9 mouse cellular contexts compared by ENCODE assay signal in genomic region chr12:102719552-102720315, GRCm38 (mm10). TPM values are rescaled to one million over a fixed set of nuclear protein-coding genes. Genes with fewer than 3 reads are reported as not detected.
DNase-seq lines count a peak whose midpoint lies in the region; ATAC-seq lines count a peak whose summit lies in the region.
"Had no signal": no experiment of that assay in that cellular context is flagged by ENCODE, and none has a peak within 500 bp of the region (broad histone marks: within the 10 kb centered on the region; RNA-seq: fewer than 3 reads in every experiment).

No protein-coding gene starts in this region.

- H3K9ac ChIP-seq in heart, embryonic 16.5 days (ENCODE audit: low read length) = no peak overlapping the region
- no peak overlapping the region for H3K9ac ChIP-seq in limb, embryonic 11.5 days (ENCODE audit: low read length)
- H3K9ac ChIP-seq in neural tube, embryonic 13.5 days = no peak overlapping the region

- H3K4me3 ChIP-seq in heart, embryonic 16.5 days (ENCODE audit: low read length) = no peak overlapping the region
- no peak overlapping the region for H3K4me3 ChIP-seq in limb, embryonic 11.5 days (ENCODE audit: low read depth, low read length)
- H3K4me3 ChIP-seq in neural tube, embryonic 13.5 days = no peak overlapping the region

- no peaks in the 10 kb centered on the region for H3K36me3 ChIP-seq in heart, embryonic 16.5 days (ENCODE audit: control insufficient read depth, insufficient read depth)
- no peaks in the 10 kb centered on the region for H3K36me3 ChIP-seq in limb, embryonic 11.5 days (ENCODE audit: control insufficient read depth, insufficient read depth, low read length)
- no peaks in the 10 kb centered on the region for H3K36me3 ChIP-seq in neural tube, embryonic 13.5 days

- H3K9me3 ChIP-seq in heart, embryonic 16.5 days (replicated peaks; ENCODE audit: control insufficient read depth, low read length) = no peaks in the 10 kb centered on the region
- no peaks in the 10 kb centered on the region for H3K9me3 ChIP-seq in limb, embryonic 11.5 days (ENCODE audit: control insufficient read depth, low read length)
- H3K9me3 ChIP-seq in neural tube, embryonic 13.5 days = no peaks in the 10 kb centered on the region

- peak overlapping the region; percentile 36; the same call in 1 of the 2 replicates for H3K4me2 ChIP-seq in heart, embryonic 16.5 days (ENCODE audit: low read depth, low read length)
- H3K4me2 ChIP-seq in limb, embryonic 11.5 days (ENCODE audit: low read depth, severe bottlenecking) = 0 out of 2 replicates have a peak overlapping the region, but pooled peaks have one; percentile 22
- peak overlapping the region; percentile 21 for H3K4me2 ChIP-seq in neural tube, embryonic 13.5 days

- H3K27me3 ChIP-seq in heart, embryonic 16.5 days (ENCODE audit: control insufficient read depth, insufficient read depth, low read length) = no peaks in the 10 kb centered on the region
- no peaks in the 10 kb centered on the region for H3K27me3 ChIP-seq in limb, embryonic 11.5 days (ENCODE audit: control insufficient read depth, insufficient read depth, low read length)
- no peaks in the 10 kb centered on the region for H3K27me3 ChIP-seq in neural tube, embryonic 13.5 days

- ATAC-seq in heart, embryonic 16.5 days (replicated peaks; ENCODE audit: extremely low read depth, insufficient read depth, low FRiP score) = peak; percentile 53; the same call in 1 of the 2 replicates
- peak; percentile 45; the same call in 1 of the 2 replicates for ATAC-seq in limb, embryonic 11.5 days (ENCODE audit: insufficient number of reproducible peaks, low FRiP score, low TSS enrichment, low read depth)
- ATAC-seq in neural tube, embryonic 13.5 days (ENCODE audit: low read depth) = peak; percentile 64

- 27% methylated on average over 13 of the region's 13 CpGs for WGBS in heart, embryonic 16.5 days
- WGBS in limb, embryonic 11.5 days = 35% methylated on average over 13 of the region's 13 CpGs
- WGBS in neural tube, embryonic 13.5 days = 31% methylated on average over 13 of the region's 13 CpGs

- 0 out of 2 replicates have a peak, but pooled peaks cover 2% of the 10 kb centered on the region for H3K4me1 ChIP-seq in heart, embryonic 16.5 days (ENCODE audit: control insufficient read depth, insufficient read depth, low read length)
- no peaks in the 10 kb centered on the region for H3K4me1 ChIP-seq in limb, embryonic 11.5 days (ENCODE audit: control insufficient read depth, insufficient read depth, low read length)
- peaks cover 5% of the 10 kb centered on the region; the same call in 1 of the 2 replicates for H3K4me1 ChIP-seq in neural tube, embryonic 13.5 days (replicated peaks)

- no peak overlapping the region for H3K27ac ChIP-seq in heart, embryonic 16.5 days (ENCODE audit: low read length)
- H3K27ac ChIP-seq in limb, embryonic 11.5 days (replicated peaks; ENCODE audit: low read depth, low read length) = no peak overlapping the region
- H3K27ac ChIP-seq in neural tube, embryonic 13.5 days (replicated peaks) = no peak overlapping the region

- DNase-seq in adrenal gland, postnatal 14 days = peak; percentile 68
- no peak for DNase-seq in adrenal gland, adult 2 months
- peak; percentile 56 for DNase-seq in 416B (ENCODE audit: low read depth)
- DNase-seq in cerebellum, adult 9-10 months = peak; percentile 70
- DNase-seq in limb, embryonic 11.5 days (ENCODE audit: low spot score) = peak; percentile 78
- DNase-seq in c-Kit-positive CD71-positive TER-119-positive erythroid progenitor cells, embryonic 14.5 days (ENCODE audit: low spot score) = no peak

RNA-seq across cellular contexts. Expression of gene Itpk1, which starts 15.0 kb away (rescaled TPM):
- total RNA-seq in adrenal gland, postnatal 14 days (2021) = 72.0 and 79.8 TPM in 2 replicates
- total RNA-seq in adrenal gland, adult 2 months (2021) = 10 to 100 TPM; 54.9 to 99.2 TPM
- 50.8 and 70.9 TPM in 2 replicates for polyA plus RNA-seq in adrenal gland, adult 2 months (2012; rRNA removed)
- 7.2 and 8.8 TPM in 2 replicates for polyA plus RNA-seq in heart, embryonic 16.5 days (2015; fragmentation: Nextera tagmentation; extraction: Ambion mirVana)
- 7.4 and 7.7 TPM in 2 replicates for polyA plus RNA-seq in limb, embryonic 11.5 days (2014; fragmentation: Nextera tagmentation; extraction: Ambion mirVana)
- 30.9 and 34.0 TPM in 2 replicates for polyA plus RNA-seq in neural tube, embryonic 13.5 days (2015; fragmentation: Nextera tagmentation; extraction: Ambion mirVana)

RNA-seq across cellular contexts. Expression of gene Moap1, which starts 23.7 kb away (rescaled TPM):
- total RNA-seq in adrenal gland, postnatal 14 days (2021) = 9.3 and 9.6 TPM in 2 replicates
- 1 to 10 TPM; 3.7 to 7.9 TPM for total RNA-seq in adrenal gland, adult 2 months (2021)
- polyA plus RNA-seq in adrenal gland, adult 2 months (2012; rRNA removed) = 0.56 and 0.81 TPM in 2 replicates
- 19.0 and 19.5 TPM in 2 replicates for polyA plus RNA-seq in heart, embryonic 16.5 days (2015; fragmentation: Nextera tagmentation; extraction: Ambion mirVana)
- polyA plus RNA-seq in limb, embryonic 11.5 days (2014; fragmentation: Nextera tagmentation; extraction: Ambion mirVana) = 33.9 and 36.2 TPM in 2 replicates
- 53.0 and 58.6 TPM in 2 replicates for polyA plus RNA-seq in neural tube, embryonic 13.5 days (2015; fragmentation: Nextera tagmentation; extraction: Ambion mirVana)

RNA-seq across cellular contexts. Expression of gene Tmem251, which starts 23.8 kb away (rescaled TPM):
- total RNA-seq in adrenal gland, postnatal 14 days (2021) = 5.7 TPM in 2 replicates
- total RNA-seq in adrenal gland, adult 2 months (2021) = 1 to 10 TPM; 7.5 to 8.5 TPM
- polyA plus RNA-seq in adrenal gland, adult 2 months (2012; rRNA removed) = 3.4 TPM in 2 replicates
- polyA plus RNA-seq in heart, embryonic 16.5 days (2015; fragmentation: Nextera tagmentation; extraction: Ambion mirVana) = 7.7 and 8.3 TPM in 2 replicates
- 9.7 and 10.7 TPM in 2 replicates for polyA plus RNA-seq in limb, embryonic 11.5 days (2014; fragmentation: Nextera tagmentation; extraction: Ambion mirVana)
- polyA plus RNA-seq in neural tube, embryonic 13.5 days (2015; fragmentation: Nextera tagmentation; extraction: Ambion mirVana) = 11.0 and 13.3 TPM in 2 replicates

RNA-seq across cellular contexts. Expression of gene Gm28051, which starts 37.8 kb away (rescaled TPM):
- not detected in 2 replicates for total RNA-seq in adrenal gland, postnatal 14 days (2021)
- not detected for total RNA-seq in adrenal gland, adult 2 months (2021)
- not detected in 2 replicates for polyA plus RNA-seq in adrenal gland, adult 2 months (2012; rRNA removed)
- not detected in 2 replicates for polyA plus RNA-seq in heart, embryonic 16.5 days (2015; fragmentation: Nextera tagmentation; extraction: Ambion mirVana)
- 0.40 TPM in 1 of 2 replicates, not detected in the other for polyA plus RNA-seq in limb, embryonic 11.5 days (2014; fragmentation: Nextera tagmentation; extraction: Ambion mirVana)
- not detected in 2 replicates for polyA plus RNA-seq in neural tube, embryonic 13.5 days (2015; fragmentation: Nextera tagmentation; extraction: Ambion mirVana)
- total RNA-seq: left cerebral cortex, adult 18-20 months had no signal

RNA-seq across cellular contexts. Expression of gene Gon7, which starts 37.9 kb away (rescaled TPM):
- 15.6 and 16.9 TPM in 2 replicates for total RNA-seq in adrenal gland, postnatal 14 days (2021)
- 10 to 100 TPM; 11.6 to 11.7 TPM for total RNA-seq in adrenal gland, adult 2 months (2021)
- polyA plus RNA-seq in adrenal gland, adult 2 months (2012; rRNA removed) = 8.7 and 12.7 TPM in 2 replicates
- 20.0 and 27.2 TPM in 2 replicates for polyA plus RNA-seq in heart, embryonic 16.5 days (2015; fragmentation: Nextera tagmentation; extraction: Ambion mirVana)
- polyA plus RNA-seq in limb, embryonic 11.5 days (2014; fragmentation: Nextera tagmentation; extraction: Ambion mirVana) = 43.7 and 43.9 TPM in 2 replicates
- 50.3 and 50.8 TPM in 2 replicates for polyA plus RNA-seq in neural tube, embryonic 13.5 days (2015; fragmentation: Nextera tagmentation; extraction: Ambion mirVana)

Comparison
In these comparisons a context has a peak if more than half of its experiments do, and no peak if none do; other contexts are left out.
1. DNase-seq: peak in adrenal gland, postnatal 14 days (single experiment), 416B (single experiment), cerebellum, adult 9-10 months (single experiment) and limb, embryonic 11.5 days (single experiment); none in adrenal gland, adult 2 months (single experiment) and c-Kit-positive CD71-positive TER-119-positive erythroid progenitor cells, embryonic 14.5 days (single experiment).
2. RNA of gene Moap1, which starts 23.7 kb away (polyA plus RNA-seq): 53.0 to 58.6 TPM in neural tube, embryonic 13.5 days, 33.9 to 36.2 TPM in limb, embryonic 11.5 days and 19.0 to 19.5 TPM in heart, embryonic 16.5 days; 0.56 to 0.81 TPM in adrenal gland, adult 2 months; every median in the first group is over 10 times any median in the second.
3. Peak in every context shown above with its lines, with median percentiles within 50 percentile points of each other: ATAC-seq and H3K4me2 ChIP-seq.